Mouse (Mus musculus): ENCODE measurements around the gene Dyrk3.
A peak's percentile ranks its signal among the peaks of the same experiment; 100 is the strongest.
"Not testable (repeated sequence)": the region's sequence is repeated elsewhere in the genome, so short reads cannot be mapped to it uniquely, and the experiment has no call there.

Gene Dyrk3

DNA sequence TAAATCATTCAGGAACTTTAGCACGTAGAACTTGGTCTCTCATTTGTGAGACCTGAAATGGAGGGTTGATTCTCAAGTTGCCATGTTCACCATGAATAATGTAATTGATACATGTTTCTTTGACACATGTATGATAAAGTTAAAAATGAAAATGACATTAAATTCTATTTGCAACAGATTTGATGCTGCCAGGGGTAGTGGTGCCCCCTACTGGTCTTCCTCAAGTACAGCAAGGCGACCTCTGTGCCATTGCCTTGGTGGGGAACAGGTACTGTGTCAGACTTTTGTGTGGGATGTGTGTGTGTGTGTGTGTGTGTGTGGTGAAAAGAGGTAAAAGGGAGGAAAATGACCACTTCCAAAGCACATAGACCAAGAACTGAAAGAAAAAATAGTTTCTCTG, 17.3 kb upstream of the Dyrk3 start:
- DNase-seq (ENCODE audit: low spot score): no peak

DNA sequence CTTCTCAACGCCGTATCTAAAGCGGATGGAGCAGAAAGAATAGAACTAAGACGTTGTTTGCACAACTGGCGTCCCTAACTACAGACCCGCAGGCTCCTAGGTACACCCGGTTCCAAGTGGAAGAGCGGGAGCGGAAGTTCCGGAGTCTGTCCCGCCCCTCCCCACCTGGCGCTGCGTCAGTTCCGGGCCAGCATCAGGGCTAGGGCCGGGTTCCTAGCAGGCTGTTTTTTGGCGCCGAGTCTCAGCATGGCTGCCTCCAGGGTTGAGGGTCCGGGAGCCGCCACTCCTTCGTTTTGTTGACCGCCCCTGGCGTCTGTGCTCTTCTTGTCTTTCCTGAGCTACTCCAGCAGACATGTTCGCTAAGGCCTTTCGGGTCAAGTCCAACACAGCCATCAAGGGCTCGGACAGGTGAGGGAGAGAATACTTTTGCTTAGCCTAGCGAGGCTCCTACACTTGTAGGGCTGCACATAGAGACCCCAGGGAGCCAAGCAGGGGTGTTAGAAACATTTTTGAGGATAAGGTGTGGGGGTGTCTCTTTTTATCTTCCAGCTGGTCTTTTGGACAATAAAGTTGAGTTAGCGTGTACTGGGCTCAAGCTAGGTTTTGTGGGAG, 15.0 kb upstream of the Dyrk3 start, which contains the start of gene Eif2d:
Gene Eif2d, plus strand, starts transcription at position 164 of the 612 bp plus-strand sequence.
- DNase-seq (ENCODE audit: low spot score): peak; percentile 67

DNA sequence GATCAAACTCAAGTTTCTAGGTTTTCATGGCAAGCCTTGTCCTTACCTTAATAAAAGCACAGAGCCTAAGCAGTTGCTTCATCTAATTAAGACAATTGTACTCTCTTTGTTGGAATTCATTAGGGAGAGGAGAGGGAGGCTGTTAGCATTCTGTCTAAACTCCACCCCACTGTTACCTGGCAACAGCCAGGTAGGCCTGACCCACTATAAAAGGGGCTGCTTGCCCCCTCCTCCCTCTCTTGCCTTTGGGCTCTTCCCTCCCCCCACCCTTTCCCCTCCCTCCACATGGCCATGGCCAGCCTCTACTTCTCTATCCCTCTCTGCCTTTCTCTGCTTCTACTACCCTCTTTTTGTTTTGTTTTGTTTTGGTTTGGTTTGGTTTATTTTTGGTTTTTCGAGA, 11.4 kb upstream of the Dyrk3 start:
- DNase-seq (ENCODE audit: low spot score): no peak

DNA sequence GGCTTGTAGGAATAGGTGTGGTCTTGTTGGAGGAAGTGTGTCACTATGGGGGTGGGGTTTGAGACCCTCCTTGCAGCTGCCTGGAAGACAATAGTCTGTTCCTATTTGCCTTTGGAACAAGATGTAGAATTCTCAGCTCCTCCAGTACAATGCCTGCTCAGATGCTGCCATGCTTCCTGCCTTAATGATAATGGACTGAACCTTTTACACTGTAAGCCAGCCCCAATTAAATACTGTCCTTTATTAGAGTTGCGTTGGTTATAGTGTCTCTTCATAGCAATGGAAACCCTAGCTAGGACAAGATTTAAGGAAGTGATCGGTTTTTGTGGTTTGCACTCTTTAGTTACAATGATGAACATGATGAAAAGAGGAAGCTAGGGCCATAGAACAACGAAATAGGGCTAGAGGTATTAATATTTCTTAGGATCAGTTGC, 8.1 kb upstream of the Dyrk3 start:
- no peak for DNase-seq (ENCODE audit: low spot score)

DNA sequence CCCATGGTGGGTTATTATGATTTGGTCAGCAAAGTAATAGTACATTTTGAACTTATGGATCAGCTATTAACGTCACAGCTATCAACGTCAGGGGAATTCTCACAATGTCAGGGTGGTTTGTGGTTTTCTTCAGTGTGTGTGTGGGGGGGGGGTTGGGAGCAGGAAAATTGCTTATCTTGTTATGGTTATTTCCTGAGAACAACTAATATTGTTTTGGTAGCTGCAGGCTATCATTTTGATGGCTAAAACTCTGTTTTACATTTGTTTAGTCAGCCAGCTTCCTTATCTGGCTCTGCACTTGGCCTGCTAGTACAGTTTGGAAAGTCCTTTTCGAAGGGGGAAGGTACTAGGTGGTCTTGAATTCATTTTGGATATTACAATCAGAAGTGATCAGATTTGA, 7.1 kb upstream of the Dyrk3 start:
- not testable (repeated sequence) for DNase-seq (ENCODE audit: low spot score)

DNA sequence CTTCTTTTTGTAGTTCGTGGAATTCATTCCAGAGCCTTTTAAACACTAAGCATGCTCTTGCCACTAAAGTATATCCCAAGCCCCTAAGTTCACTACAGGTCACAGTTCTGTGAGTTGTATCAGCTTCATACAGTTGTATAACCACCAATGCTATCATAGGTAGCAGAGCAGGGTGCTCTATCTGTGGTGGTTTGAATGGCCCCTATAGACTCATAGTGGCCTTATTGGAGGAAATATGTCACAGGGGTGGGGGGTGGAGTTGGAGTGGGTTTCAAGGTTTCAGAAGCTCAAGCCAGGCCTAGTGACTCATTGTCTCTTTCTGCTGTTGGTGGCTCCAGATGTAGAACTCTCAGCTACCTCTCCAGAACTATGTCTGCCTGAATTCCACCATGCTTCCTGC, 4.3 kb upstream of the Dyrk3 start:
- DNase-seq (ENCODE audit: low spot score): no peak

DNA sequence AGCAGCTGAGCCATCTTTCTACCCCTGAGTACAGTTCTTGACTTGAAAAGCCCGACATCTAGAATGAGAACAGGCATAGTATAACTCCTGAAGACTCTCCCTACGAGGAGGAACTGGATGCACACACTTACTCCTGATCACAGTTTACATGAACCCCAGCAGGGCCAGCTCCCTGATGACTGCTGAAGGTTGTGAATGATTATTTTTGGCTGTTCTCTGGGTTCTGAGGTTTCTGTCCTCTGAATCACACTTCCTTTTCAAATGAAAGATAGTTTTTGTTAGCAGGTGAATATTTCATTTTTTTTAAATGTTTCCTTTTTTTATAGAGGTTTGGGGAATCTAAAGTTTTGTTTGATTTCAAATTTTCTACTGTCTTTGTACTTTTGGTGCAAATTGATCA, 3.3 kb upstream of the Dyrk3 start:
- DNase-seq (ENCODE audit: low spot score): no peak

DNA sequence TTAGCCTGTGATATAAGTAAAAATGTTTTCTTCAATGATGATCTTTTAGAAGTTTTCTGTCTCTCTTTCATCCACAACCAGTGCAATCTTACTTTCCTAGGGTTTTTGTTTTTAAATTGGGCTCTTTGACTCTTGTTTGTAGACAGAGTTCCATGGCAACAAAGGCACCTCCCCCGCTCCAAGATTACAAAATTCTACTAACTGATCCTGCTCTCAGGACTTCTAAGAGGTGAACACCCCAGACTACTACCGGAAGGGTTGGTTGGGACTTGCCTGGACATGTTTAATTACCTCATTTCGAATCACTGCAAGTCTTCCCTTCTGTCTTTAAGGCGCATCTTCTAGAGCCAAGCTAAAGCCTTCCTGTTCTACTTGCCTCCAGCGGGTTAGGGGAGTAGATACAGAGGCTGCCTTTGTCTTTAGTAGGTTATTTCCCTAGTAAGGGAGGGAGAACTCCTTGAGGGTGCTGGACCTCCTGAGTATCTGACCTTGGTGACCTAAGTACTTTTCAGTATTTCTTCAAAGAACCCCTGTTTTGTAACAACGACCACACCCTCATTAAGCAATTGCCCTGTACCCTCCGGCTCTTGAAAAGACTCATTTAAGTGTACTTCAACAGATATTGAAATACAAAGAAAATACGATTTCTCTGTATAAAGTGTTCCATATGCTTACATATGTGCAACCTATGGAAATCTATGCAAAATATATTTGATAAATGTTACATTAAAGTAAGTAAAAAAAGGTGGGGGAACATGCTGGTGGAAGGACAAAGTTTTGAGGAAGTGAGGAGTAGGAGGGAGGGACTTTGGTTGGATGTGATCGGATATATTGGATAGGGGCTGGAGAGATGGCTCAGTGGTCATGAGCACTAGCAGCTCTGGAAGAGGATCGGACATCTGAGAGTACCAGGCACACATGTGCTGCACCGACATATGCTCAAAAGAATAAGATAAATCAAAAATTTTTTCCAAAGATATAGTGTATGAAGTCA, 1.3 kb upstream of the Dyrk3 start:
- no peak for DNase-seq (ENCODE audit: low spot score)

DNA sequence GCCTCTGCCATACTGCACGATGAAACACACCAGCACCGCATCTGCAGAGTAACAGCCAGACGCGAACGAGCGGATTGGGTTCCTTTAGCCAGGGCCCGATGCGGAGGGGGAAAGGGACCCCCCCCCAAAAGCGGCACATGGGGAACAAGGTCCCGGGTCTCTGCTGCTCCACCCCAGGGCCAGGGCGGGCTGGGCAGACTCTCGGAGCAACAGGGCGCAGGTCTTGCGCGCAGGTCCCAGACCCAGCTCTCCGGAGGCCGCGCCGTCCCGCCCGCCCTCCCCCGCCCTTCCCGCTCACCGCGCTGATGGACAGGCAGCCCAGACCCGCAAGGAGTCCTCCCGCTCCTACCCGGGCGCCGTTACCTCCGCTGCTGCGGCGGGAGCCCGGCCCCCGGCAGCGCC, 422 bp downstream of the Dyrk3 start:
- no peak for DNase-seq (ENCODE audit: low spot score)

DNA sequence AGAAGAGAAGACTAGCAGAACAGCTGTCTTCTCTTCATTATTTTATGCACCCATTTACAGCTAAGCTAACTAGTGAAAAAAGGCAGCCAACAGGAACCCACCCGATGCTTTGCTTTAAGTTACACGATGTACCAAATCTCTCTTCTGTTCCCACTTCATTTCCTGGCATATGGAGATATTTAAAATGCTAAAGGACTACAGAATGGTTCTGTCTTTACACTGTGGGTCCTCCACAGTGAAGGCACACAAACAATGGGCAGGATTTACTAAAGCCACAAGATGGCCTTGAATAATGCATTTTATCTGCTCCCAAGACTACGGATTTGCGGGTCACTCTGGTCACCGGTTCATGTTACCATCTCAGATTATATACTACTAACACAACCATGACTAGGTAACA, 1.0 kb downstream of the Dyrk3 start:
- no peak for DNase-seq (ENCODE audit: low spot score)

DNA sequence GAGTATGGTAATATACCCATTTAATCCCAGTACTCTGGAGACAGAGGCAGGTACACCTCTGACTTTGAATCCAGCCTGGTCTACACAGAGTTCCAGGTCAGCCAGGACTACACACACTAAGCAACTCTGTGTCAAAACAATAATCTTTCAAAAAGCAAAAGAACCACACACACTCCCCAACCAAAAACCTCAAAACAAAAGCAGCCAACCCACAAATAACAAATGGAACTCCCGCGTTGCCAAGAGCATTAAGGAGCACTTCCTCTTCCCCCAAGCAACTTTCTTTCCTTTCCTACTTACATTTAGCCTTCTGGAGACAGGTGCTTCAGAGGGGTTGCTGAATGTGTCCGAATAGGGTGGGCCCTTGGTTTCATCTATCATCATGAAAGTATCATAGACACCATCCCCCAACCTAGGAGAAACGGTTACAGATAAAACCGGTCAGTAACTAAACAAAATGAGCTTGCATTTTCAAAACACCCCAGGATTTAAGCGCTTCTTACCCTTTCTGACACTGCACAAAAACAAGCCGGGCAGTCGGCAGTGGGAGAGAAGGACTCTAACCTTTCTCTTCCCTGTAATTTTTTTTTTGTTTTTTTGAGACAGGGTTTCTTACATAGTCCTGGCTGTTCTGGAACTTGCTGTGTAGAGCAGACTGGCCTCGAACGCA, 2.0 kb downstream of the Dyrk3 start:
- DNase-seq (ENCODE audit: low spot score): no peak

DNA sequence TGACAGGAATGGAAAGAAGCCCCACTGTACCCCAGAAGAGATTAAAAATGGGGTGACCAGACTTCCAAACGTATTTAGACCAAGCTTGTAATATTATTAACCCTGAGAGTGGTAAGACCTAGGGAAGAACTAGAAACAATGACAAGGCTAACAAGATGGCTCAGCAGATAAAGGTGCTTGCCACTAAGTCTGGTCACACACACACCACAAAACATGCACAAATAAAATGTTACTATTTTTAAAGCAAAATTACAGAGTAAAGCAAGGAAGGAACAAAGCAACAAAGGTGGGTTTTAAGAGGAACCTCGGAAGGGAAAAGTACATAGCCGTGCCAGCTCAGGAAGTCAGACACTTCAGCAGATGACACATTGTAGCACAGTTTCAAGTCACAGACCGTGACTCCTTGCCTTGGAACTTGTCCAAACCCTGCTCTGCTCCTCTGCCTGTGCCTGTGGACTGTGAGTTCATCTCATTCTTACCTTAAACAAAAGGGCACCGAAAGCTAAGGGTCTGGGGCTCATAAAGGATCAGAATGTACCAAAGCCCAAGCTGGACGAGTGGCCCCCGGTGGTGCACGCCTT, 3.1 kb downstream of the Dyrk3 start:
- DNase-seq (ENCODE audit: low spot score): no peak

DNA sequence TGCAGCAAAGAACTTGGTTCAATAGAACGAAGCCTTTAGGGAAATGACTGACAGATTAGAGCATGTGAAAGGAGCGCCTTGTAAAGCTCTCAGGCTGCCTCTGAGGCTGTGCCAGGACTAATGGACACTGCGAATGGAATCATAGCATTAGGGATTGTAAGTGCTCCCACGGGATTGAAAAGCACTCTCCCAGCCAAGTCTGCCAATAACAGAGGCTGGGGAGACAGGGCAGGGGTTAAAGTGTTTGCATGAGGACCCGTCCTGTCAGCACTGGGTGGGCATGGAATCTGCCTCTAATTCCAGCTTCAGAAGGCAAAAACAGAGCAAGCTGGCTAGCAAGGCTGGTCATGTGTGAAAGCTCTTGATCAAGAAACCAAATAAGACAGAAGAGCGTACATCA, 3.9 kb downstream of the Dyrk3 start:
- DNase-seq (ENCODE audit: low spot score): no peak

DNA sequence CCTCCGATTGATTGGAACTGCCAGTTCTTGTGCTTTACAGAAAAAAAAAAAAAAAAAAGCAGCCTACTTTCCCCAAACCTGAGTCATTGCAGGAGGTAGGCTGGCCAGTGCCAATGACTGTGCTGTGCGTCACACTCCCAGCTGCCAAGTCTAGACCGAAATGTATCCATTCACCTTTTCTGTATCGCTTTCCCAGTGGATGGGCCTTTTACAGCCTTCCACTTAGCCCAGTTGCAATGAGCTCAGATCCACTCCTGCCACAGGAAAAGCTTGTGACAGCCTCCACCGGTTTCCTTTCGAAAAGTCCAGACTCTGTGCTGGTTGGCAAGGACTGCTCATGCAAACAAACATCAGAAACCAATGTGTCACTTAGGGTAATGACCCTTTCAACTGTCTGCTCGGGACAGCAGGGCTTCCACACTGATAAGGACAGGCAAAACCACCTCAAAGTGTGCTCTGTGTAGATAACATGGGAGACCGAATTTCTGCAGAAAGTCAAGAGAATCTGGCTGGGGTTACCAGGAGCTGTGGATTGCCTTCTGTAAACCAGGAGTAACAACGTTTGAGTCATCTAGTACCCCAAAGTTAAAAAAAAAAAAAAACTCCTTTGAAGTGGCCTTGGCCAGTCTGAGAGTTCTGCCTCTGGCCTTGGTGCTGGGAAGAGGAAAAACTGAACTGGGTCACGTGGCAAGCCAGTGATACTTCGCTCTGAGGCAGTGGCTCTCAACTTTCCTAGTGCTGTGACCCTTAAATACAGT, 12.0 kb downstream of the Dyrk3 start:
- no peak for DNase-seq (ENCODE audit: low spot score)

DNA sequence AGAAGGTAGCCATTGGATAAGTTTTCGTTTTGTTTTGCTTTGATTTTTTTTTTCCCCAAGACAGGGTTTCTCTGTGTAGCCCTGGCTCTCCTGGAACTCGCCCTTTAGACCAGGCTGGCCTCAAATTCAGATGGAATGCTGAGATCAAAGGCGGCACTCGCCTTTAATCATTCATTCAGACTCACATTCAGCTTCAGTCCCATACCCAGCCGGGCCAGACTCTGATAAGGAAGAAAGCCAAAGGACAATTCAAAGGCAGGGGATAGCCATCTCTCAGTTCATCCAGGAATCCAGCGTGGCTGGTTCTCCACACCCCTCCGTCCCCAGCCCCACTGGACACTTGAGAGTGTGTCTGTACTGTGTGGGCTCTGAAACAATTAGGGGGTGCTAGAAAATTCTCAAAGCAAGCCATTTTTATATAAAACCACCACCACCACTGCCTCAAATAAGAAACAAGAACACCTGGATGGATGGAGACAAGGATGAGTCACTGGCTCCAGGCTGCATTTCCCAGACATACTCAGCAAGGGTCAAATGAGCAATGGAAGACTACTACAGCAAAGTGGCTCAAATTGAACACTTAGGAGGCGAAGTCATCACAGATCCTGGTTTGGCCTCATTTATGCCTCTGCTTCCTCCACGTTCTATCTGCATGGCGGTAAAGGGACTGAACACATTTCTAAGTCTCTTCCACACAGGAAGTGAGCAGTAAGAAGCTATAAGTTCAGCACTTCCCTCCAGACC, 14.4 kb downstream of the Dyrk3 start:
- DNase-seq (ENCODE audit: low spot score): no peak

DNA sequence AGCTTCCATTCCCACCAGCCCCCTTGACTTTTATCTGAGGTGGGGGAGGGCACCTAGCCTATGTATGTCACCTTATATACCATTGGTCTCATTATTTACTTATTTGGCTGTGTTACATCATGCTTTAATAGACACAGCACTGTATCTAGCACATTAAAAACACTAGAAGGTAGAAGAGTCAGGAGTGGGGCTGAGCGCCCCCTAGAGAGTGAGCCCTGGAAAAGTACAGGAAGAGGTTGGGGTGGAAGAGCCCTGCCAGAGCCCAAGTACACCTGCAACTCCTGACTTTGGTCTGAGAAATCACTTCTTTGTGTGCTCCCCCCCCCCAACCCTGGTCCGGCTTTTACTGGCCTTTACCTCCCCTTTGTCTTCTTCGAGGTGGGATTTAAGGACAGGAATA, 16.2 kb downstream of the Dyrk3 start:
- DNase-seq (ENCODE audit: low spot score): no peak

DNA sequence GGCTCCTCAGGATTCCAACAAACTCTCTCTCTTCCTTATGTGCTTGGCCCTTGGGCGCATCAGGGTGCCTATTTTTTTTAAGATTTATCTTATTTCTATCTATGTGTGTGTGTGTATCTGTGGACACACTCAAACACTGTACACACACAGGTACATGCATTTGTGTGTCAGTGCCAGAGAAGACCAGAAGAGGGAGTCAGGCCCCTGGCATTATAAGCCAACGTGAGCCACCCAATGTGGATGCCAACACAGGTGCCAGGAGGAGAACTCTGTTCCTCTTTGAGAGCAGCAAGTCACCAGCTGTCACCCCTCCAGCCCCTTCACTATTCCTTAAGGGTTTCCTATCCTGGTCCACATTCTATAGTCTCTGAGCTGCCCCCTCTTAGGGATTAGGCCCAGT, 19.1 kb downstream of the Dyrk3 start:
- DNase-seq (ENCODE audit: low spot score): no peak

DNA sequence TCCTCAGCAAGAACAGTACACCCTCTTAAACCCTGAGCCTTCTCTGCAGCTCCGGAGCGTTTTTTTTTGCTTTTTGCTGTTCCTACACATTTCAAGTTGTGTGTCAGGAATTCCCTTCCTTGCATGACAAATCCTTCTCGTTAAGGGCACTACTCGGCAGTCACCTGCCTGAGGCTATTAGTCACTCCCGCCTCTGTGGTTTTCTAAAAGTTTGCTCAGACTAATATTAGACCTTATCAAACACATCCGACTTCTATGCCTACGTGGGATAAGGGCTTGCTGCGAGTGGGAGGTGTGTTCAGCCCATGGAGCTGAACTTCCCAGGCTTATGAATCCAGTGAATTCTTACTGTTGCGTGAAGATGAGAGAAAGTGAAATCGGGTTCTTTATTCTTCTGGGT, 19.6 kb downstream of the Dyrk3 start:
- no peak for DNase-seq (ENCODE audit: low spot score)

DNA sequence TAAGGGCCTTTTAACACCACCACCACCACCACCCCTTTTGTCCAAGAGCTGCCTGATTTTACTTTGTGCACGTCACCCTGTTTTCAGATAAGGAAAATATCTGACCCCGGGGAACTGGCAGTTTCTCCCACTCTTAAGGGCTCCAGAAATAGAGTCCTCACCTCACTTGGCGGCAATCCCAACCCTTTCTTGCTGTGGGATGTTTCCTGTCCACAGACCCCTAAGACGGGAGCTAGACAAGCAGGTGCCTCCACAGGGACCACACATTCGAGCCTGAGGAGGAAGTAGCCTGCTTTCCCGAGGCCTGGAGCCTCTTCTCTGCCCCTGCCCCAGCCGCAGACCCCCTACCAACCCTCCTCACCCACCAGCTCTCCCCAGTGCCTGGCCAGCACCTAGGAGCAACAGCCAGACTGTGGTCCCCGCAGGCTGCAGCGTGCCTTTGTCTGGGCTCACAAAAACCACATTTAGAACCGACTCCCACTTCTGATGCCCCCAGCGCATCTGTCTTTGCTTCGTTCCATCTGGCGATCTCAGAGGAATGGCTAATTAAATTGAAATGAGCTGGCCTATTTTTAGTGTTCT, 21.6 kb downstream of the Dyrk3 start:
- no peak for DNase-seq (ENCODE audit: low spot score)

DNA sequence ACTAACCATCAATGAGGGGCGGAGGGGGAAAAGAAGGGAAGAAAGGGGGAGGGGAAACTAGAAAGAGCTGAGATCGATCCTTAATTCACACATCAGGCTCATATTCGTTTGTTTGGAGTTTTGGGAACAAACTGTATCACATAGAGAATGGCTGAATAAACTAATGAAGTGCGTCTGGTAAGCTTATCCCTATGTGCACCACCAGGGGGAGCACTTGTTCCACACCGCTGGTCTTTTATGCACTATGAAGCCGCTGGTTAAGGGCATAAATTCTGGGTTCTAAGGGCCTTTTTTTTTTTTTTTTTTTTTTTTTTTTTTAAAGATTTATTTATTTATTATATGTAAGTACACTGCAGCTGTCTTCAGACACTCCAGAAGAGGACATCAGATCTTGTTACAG, 22.2 kb downstream of the Dyrk3 start:
- DNase-seq (ENCODE audit: low spot score): no peak

DNA sequence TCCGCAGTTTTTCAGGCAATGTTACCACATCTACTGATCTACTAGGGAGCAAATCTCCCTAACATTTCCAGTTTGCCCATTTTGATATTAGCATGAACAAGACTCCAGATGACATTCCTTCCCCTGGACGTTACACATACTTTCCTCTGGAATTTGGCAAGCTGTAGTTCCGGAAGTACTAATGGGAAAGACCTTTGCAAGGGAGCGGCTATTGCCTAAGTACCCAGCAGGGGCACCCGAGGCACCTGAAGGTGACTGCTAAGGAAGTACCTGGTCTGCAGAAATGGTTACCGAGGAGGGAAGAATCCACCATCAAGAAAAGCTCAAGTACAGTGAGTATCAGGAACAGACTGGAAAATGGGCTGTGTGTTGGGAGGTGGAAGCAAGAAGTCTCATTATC, 25.6 kb downstream of the Dyrk3 start:
- DNase-seq (ENCODE audit: low spot score): no peak

Measured in ovary, postnatal 10 days (tissue).